ENCODE assay signal across 9 mouse cellular contexts in the genomic region with DNA sequence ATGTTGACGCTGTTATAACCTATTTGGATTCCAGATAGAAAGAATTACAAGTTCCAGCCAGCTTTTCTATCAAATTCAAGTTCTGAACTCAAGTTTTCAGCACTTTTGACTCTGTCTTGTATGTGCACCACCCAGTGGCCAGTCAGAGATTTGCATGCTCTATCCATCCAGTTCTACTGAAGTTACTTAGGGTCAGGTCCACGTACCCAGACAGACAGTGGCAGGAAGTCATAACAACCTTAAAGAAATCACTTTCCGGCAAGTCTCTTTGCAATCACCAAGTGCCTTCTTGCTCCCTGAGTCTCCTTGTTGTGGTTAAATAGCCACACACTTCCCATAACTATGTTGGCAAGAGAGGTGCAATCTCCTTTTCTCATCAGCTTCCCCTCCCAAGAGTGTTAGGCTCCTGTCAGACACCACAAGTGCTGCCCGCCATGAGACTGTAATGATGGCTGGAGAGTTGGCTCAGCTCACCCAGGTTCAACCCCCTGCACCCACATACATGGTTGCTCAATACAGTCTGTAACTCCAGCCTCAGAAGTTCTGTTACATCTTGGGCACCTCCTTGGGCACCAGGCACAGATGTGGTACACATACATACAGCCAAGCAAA. TPM values are rescaled to one million over a fixed set of nuclear protein-coding genes. Genes with fewer than 3 reads are reported as not detected.
DNase-seq lines count a peak whose midpoint lies in the region; ATAC-seq and TF ChIP-seq lines count a peak whose summit lies in the region.
"Had no signal": no experiment of that assay in that cellular context is flagged by ENCODE, and none has a peak within 500 bp of the region (broad histone marks: within the 10 kb centered on the region; RNA-seq: fewer than 3 reads in every experiment).

No protein-coding gene starts in this region.

- no peak overlapping the region for H3K27ac ChIP-seq in kidney, postnatal 0 days
- H3K27ac ChIP-seq in kidney, embryonic 14.5 days (ENCODE audit: low read depth, low read length): no peak overlapping the region
- H3K27ac ChIP-seq: macrophage had no signal

- H3K4me3 ChIP-seq in kidney, postnatal 0 days (replicated peaks; ENCODE audit: low read depth, low read length): no peak overlapping the region
- H3K4me3 ChIP-seq in kidney, embryonic 14.5 days (ENCODE audit: low read length): no peak overlapping the region

- H3K27me3 ChIP-seq in kidney, postnatal 0 days (ENCODE audit: insufficient read depth, low read length): no peaks in the 10 kb centered on the region
- no peaks in the 10 kb centered on the region for H3K27me3 ChIP-seq in kidney, embryonic 14.5 days (ENCODE audit: control insufficient read depth, insufficient read depth, low read length)

- DNase-seq in kidney, postnatal 0 days (ENCODE audit: low spot score): peak; percentile 80
- DNase-seq in ES-CJ7 (ENCODE audit: low read depth, low spot score): peak; percentile 60
- DNase-seq in adrenal gland, postnatal 25 days: peak; percentile 62
- peak; percentile 36 to 69 for DNase-seq in frontal cortex, postnatal 36 days (ENCODE audit: low spot score in 2 of 2)
- peak; percentile 44 for DNase-seq in left cerebral cortex, postnatal 4 days
- peak; percentile 81 for DNase-seq in thymus, postnatal 36 days

- peak; percentile 82 for TF ChIP-seq CTCF in kidney, postnatal 0 days (IDR thresholded peaks at IDR 0.05; ENCODE audit: low read depth)

- H3K36me3 ChIP-seq in kidney, postnatal 0 days (ENCODE audit: insufficient read depth, low read length): peaks cover 4% of the 10 kb centered on the region; the same call in 1 of the 2 replicates
- peaks cover 4% of the 10 kb centered on the region; the same call in 1 of the 2 replicates for H3K36me3 ChIP-seq in kidney, embryonic 14.5 days (ENCODE audit: control insufficient read depth, insufficient read depth, low read length)

- H3K4me1 ChIP-seq in kidney, postnatal 0 days (replicated peaks; ENCODE audit: insufficient read depth, low read length): no peaks in the 10 kb centered on the region
- peaks cover 4% of the 10 kb centered on the region; the same call in 1 of the 2 replicates for H3K4me1 ChIP-seq in kidney, embryonic 14.5 days (ENCODE audit: control insufficient read depth, insufficient read depth, low read length)

- 40% methylated on average over 4 of the region's 4 CpGs for WGBS in kidney, postnatal 0 days
- WGBS in kidney, embryonic 14.5 days: 38% methylated on average over 4 of the region's 4 CpGs

- H3K9ac ChIP-seq in kidney, postnatal 0 days (ENCODE audit: low read depth, low read length): no peak overlapping the region
- H3K9ac ChIP-seq in kidney, embryonic 14.5 days (ENCODE audit: low read depth, low read length): no peak overlapping the region

- intact Hi-C loops in left cerebral cortex, postnatal 4 days (cut with DNase I): no loop called here

- no peak for ATAC-seq in kidney, postnatal 0 days (replicated peaks; ENCODE audit: low FRiP score, low read depth)
- no peak for ATAC-seq in kidney, embryonic 14.5 days (ENCODE audit: low FRiP score, low TSS enrichment)
- peak; percentile 84 for ATAC-seq in monocyte, adult 5-6 weeks (replicated peaks; ENCODE audit: insufficient number of reproducible peaks, low FRiP score, low TSS enrichment, poor library complexity, severe bottlenecking)

- H3K9me3 ChIP-seq in kidney, postnatal 0 days (replicated peaks; ENCODE audit: low read length): no peaks in the 10 kb centered on the region
- H3K9me3 ChIP-seq in kidney, embryonic 14.5 days (ENCODE audit: control insufficient read depth, low read length): no peaks in the 10 kb centered on the region

- H3K4me2 ChIP-seq in kidney, postnatal 0 days (ENCODE audit: low read length): no peak overlapping the region
- H3K4me2 ChIP-seq in kidney, embryonic 14.5 days (replicated peaks; ENCODE audit: low read depth, low read length): no peak overlapping the region

RNA-seq across cellular contexts. Expression of gene Ccdc96, which starts 54.3 kb away (rescaled TPM):
- polyA plus RNA-seq in kidney, postnatal 0 days (2015; fragmentation: Nextera tagmentation; extraction: Ambion mirVana): 0.68 and 0.74 TPM in 2 replicates
- polyA plus RNA-seq in kidney, embryonic 14.5 days (2014; fragmentation: Nextera tagmentation; extraction: Ambion mirVana): 0.17 and 0.58 TPM in 2 replicates
- total RNA-seq in adrenal gland, postnatal 25 days (2021): 0.43 and 0.49 TPM in 2 replicates
- 1 to 10 TPM; 1.5 TPM for total RNA-seq in left cerebral cortex, postnatal 4 days (2021)
- 0.49 to 0.64 TPM in 2 of 3 replicates, not detected in the other for total RNA-seq in monocyte, adult 5-6 weeks (2017)

RNA-seq across cellular contexts. Expression of gene Tbc1d14, which starts 54.4 kb away (rescaled TPM):
- polyA plus RNA-seq in kidney, postnatal 0 days (2015; fragmentation: Nextera tagmentation; extraction: Ambion mirVana): 39.7 and 41.6 TPM in 2 replicates
- 27.7 and 49.9 TPM in 2 replicates for polyA plus RNA-seq in kidney, embryonic 14.5 days (2014; fragmentation: Nextera tagmentation; extraction: Ambion mirVana)
- 31.5 and 42.4 TPM in 2 replicates for total RNA-seq in adrenal gland, postnatal 25 days (2021)
- 100 to 1,000 TPM; 133 to 136 TPM for total RNA-seq in left cerebral cortex, postnatal 4 days (2021)
- total RNA-seq in monocyte, adult 5-6 weeks (2017): 13.0 to 38.8 TPM (median 18.7 TPM) in 3 replicates

RNA-seq across cellular contexts. Expression of gene Tada2b, which starts 54.6 kb away (rescaled TPM):
- polyA plus RNA-seq in kidney, postnatal 0 days (2015; fragmentation: Nextera tagmentation; extraction: Ambion mirVana): 2.4 and 2.6 TPM in 2 replicates
- polyA plus RNA-seq in kidney, embryonic 14.5 days (2014; fragmentation: Nextera tagmentation; extraction: Ambion mirVana): 3.4 and 3.8 TPM in 2 replicates
- total RNA-seq in adrenal gland, postnatal 25 days (2021): 34.1 and 40.9 TPM in 2 replicates
- total RNA-seq in left cerebral cortex, postnatal 4 days (2021): 10 to 100 TPM; 30.8 to 31.0 TPM
- 9.1 to 25.8 TPM (median 15.7 TPM) in 3 replicates for total RNA-seq in monocyte, adult 5-6 weeks (2017)
